Mouse (Mus musculus) lung, adult 2 months (tissue): ENCODE results near the gene Tceal9.

Experiments
- CTCF ChIP-seq: fragments of 200-500 bp; IDR thresholded peaks from 2 replicates; pipeline ENCODE4 v1.5.1; 2011; ENCODE audit warnings: mild to moderate bottlenecking, low read length, control low read depth; ENCODE audit not compliant: insufficient read depth
- POLR2A ChIP-seq: fragments of 200-500 bp; IDR thresholded peaks from 2 replicates; pipeline ENCODE4 v1.6.1; 2011; ENCODE audit warnings: low read depth, mild to moderate bottlenecking, control low read depth, low read length, borderline replicate concordance; ENCODE audit errors: extremely low read depth

DNA sequence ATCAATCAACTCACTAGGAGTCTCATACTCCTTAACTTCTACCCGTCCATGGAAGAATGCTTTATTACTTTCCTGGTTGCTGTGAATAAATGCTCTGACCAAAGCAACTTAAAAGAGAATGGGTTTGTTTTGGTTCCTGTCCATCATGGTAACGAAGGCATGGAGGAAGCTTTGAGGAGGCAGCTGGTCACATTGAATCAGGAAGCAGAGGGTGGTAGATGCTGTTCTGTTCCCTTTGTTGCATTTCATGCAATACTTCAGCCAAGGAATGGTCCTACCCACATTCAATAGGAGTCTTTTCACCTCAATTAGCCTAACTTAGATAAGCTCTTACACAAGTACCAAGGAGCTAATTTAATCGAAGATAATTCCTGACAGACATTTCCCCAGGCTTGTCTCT lies 30.5 kb downstream of the Tceal9 start:
- no peak for TF ChIP-seq CTCF
- no peak for TF ChIP-seq POLR2A
